Mouse (Mus musculus): Measurements from ENCODE around the gene Ebf3.

DNA sequence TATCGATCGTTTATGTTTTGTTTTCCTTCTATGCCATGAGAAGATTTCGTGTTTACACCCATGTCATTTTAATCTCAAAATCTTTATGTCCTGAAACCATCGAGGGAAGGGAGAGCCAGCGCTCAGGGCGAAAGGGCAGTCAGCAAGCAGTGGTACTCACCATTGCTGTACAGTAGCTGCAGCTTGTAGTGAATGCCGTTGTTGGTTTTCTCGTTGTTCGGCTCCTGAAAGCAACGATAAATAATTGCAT is 1.4 kb downstream of the Ebf3 start:
- TF ChIP-seq CTCF (IDR thresholded peaks at IDR 0.05; ENCODE audit: low read depth, low read length) (no peak), POLR2A (IDR thresholded peaks at IDR 0.05; ENCODE audit: insufficient read depth, low read length) (no peak), EP300 (IDR thresholded peaks at IDR 0.05; ENCODE audit: insufficient read depth, low read depth, low read length) (no peak)

Measured in ES-Bruce4 (cell line).